Mouse (Mus musculus): Measurements from ENCODE around the gene Ntpcr. TPM values are rescaled to one million over a fixed set of nuclear protein-coding genes. Genes with fewer than 3 reads are reported as not detected.

Ntpcr gene
- polyA plus RNA-seq, 1 experiment from 2014 or later = 31.2 TPM

GRCm38 (mm10) chr8:125704434-125704833 lies 25.3 kb upstream of the Ntpcr start:
- 92% methylated on average over 6 of the region's 6 CpGs for WGBS
- Histone ChIP-seq H3K4me3 (replicated peaks) (no peak overlapping the region), H3K4me1 (replicated peaks) (no peaks in the 10 kb centered on the region), H3K27ac (no peak overlapping the region), H3K9me3 (no peaks in the 10 kb centered on the region), H3K9ac (no peak overlapping the region), H3K36me3 (no peaks in the 10 kb centered on the region), H3K27me3 (replicated peaks) (no peaks in the 10 kb centered on the region), H3K4me2 (replicated peaks) (no peak overlapping the region)
- ATAC-seq = no peak

DNA sequence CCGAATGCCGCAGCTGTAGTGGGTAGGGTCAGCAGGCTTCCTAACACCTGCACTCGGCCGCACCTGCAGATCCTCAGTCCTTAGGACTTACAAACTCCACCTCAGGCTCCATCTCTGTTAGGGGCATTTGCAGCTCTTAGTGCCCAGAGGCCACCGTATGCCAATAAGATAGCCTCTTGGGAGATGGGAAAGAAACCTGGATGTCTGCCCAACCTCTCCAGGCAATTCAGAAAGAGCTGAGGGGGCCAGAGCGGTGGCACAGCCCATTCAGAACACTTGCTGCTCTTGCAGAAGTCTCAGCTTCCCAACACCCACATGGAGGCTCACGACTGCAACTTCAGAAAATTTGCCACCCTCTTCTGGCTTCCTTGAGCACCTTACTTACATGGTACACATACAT lies 23.9 kb upstream of the Ntpcr start:
- H3K4me3 ChIP-seq (replicated peaks) = no peak overlapping the region
- H3K27me3 ChIP-seq (replicated peaks) = no peaks in the 10 kb centered on the region
- no peak overlapping the region for H3K9ac ChIP-seq
- 88% methylated on average over 7 of the region's 7 CpGs for WGBS
- no peaks in the 10 kb centered on the region for H3K9me3 ChIP-seq
- H3K36me3 ChIP-seq = no peaks in the 10 kb centered on the region
- ATAC-seq = no peak
- H3K4me2 ChIP-seq (replicated peaks) = no peak overlapping the region
- H3K4me1 ChIP-seq (replicated peaks) = no peaks in the 10 kb centered on the region
- H3K27ac ChIP-seq = no peak overlapping the region

DNA sequence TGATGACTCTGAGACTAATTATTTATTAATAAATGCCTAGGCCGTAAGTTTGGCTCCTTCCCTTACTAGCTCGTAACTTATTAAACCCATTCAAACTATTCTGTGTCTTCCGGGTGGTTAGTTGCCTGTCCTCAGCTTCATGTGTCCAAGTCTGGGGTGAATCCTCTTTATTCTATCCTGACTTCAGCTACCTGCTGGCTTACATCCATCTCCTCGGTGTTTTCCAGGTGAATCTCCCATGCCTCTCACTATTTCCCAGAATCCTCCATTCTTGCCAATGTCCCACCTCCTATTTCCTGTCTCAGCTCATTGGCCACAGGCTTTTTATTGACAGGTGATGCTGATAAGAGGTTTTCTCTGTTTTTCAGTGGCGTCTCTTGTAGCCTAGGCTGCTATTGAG lies 20.6 kb upstream of the Ntpcr start:
- Histone ChIP-seq H3K9ac (no peak overlapping the region), H3K27ac (no peak overlapping the region), H3K9me3 (no peaks in the 10 kb centered on the region), H3K4me1 (replicated peaks) (no peaks in the 10 kb centered on the region), H3K27me3 (replicated peaks) (no peaks in the 10 kb centered on the region), H3K36me3 (no peaks in the 10 kb centered on the region), H3K4me3 (replicated peaks) (no peak overlapping the region), H3K4me2 (replicated peaks) (no peak overlapping the region)
- 87% methylated on average over 5 of the region's 5 CpGs for WGBS
- ATAC-seq = no peak

DNA sequence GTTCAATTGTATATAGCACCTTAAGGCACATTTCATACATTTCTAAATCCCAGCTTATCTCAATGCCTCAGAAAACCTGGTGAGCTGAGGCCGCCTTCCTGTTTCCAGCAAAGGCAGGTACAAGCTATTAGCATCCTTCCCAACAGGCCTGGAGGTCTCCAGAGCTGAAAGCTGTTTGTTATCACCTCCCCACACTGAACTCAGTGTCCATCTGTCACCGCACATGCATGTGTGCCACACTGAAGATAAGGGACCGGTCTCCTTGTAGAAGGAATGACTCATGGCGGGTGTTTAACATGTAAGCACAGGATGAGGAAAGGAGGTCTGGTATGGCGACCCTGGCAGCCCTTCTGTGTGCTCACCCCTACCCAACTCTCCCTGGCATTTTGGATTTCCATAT lies 18.2 kb upstream of the Ntpcr start:
- H3K9ac ChIP-seq = no peak overlapping the region
- WGBS = 87% methylated on average over 5 of the region's 5 CpGs
- 0 out of 2 replicates have a peak, but pooled peaks cover 4% of the 10 kb centered on the region for H3K4me1 ChIP-seq (replicated peaks)
- no peak overlapping the region for H3K27ac ChIP-seq
- no peak for ATAC-seq
- H3K36me3 ChIP-seq = no peaks in the 10 kb centered on the region
- H3K4me2 ChIP-seq (replicated peaks) = no peak overlapping the region
- H3K9me3 ChIP-seq = no peaks in the 10 kb centered on the region
- no peaks in the 10 kb centered on the region for H3K27me3 ChIP-seq (replicated peaks)
- no peak overlapping the region for H3K4me3 ChIP-seq (replicated peaks)

DNA sequence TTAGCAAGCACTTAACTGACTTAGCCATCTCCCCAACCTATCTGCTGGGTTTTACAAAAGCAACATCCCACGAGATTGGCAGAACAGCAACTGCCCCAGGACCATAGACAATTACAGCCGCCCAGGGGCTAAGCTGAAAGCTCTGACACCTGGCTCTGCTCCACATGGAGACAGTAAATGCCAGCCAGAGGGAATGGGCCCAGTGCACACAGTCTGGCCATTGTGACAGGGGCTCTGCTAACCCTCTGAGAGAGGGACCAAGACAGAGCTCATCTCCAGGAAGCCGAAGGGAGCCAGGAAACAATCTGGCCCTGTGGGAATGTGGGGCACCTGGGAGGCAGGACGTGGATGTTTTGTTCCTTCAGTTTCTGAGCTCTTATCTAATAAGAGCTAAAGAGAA lies 13.6 kb upstream of the Ntpcr start:
- no peak overlapping the region for H3K4me3 ChIP-seq (replicated peaks)
- 0 out of 2 replicates have a peak, but pooled peaks cover 4% of the 10 kb centered on the region for H3K4me1 ChIP-seq (replicated peaks)
- no peak overlapping the region for H3K27ac ChIP-seq
- WGBS = 30% methylated on average over 4 of the region's 4 CpGs
- H3K27me3 ChIP-seq (replicated peaks) = no peaks in the 10 kb centered on the region
- no peaks in the 10 kb centered on the region for H3K9me3 ChIP-seq
- no peak for ATAC-seq
- H3K9ac ChIP-seq = no peak overlapping the region
- H3K4me2 ChIP-seq (replicated peaks) = no peak overlapping the region
- H3K36me3 ChIP-seq = no peaks in the 10 kb centered on the region

GRCm38 (mm10) chr8:125716613-125717012 lies 13.2 kb upstream of the Ntpcr start:
- Histone ChIP-seq H3K4me3 (replicated peaks) (no peak overlapping the region), H3K4me2 (replicated peaks) (no peak overlapping the region), H3K27me3 (replicated peaks) (no peaks in the 10 kb centered on the region), H3K9me3 (no peaks in the 10 kb centered on the region), H3K4me1 (replicated peaks) (0 out of 2 replicates have a peak, but pooled peaks cover 4% of the 10 kb centered on the region), H3K36me3 (no peaks in the 10 kb centered on the region), H3K9ac (no peak overlapping the region), H3K27ac (no peak overlapping the region)
- WGBS = 29% methylated on average over 7 of the region's 7 CpGs
- no peak for ATAC-seq

- Histone ChIP-seq H3K9me3 (no peaks in the 10 kb centered on the region), H3K4me1 (replicated peaks) (0 out of 2 replicates have a peak, but pooled peaks cover 4% of the 10 kb centered on the region), H3K4me2 (replicated peaks) (no peak overlapping the region), H3K9ac (no peak overlapping the region), H3K4me3 (replicated peaks) (no peak overlapping the region), H3K27ac (no peak overlapping the region), H3K36me3 (no peaks in the 10 kb centered on the region), H3K27me3 (replicated peaks) (no peaks in the 10 kb centered on the region)
- WGBS = 63% methylated on average over 4 of the region's 4 CpGs
- no peak for ATAC-seq
Measured at GRCm38 (mm10) chr8:125718914-125719313, 10.8 kb upstream of the Ntpcr start.

DNA sequence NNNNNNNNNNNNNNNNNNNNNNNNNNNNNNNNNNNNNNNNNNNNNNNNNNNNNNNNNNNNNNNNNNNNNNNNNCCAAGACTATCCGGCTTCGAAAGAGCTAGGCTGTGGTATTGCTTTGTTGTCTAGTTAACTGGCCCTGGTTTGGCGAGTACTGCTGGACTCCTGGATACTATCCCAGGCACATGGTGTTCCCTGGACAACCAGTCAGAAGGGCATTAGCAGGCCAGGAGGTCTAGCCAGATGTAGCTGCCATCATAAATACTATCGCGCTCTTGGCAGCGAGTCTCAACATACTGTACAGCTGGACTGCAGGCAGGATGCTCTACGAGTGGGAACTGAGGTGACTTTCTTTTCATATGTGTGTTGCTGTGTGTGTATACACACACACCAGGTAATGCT lies 7.1 kb upstream of the Ntpcr start:
- ATAC-seq = no peak
- Histone ChIP-seq H3K36me3 (no peaks in the 10 kb centered on the region), H3K9ac (no peak overlapping the region), H3K4me1 (replicated peaks) (0 out of 2 replicates have a peak, but pooled peaks cover 2% of the 10 kb centered on the region), H3K4me3 (replicated peaks) (no peak overlapping the region), H3K27ac (no peak overlapping the region), H3K9me3 (no peaks in the 10 kb centered on the region), H3K4me2 (replicated peaks) (no peak overlapping the region), H3K27me3 (replicated peaks) (no peaks in the 10 kb centered on the region)
- 81% methylated on average over 7 of the region's 7 CpGs for WGBS

DNA sequence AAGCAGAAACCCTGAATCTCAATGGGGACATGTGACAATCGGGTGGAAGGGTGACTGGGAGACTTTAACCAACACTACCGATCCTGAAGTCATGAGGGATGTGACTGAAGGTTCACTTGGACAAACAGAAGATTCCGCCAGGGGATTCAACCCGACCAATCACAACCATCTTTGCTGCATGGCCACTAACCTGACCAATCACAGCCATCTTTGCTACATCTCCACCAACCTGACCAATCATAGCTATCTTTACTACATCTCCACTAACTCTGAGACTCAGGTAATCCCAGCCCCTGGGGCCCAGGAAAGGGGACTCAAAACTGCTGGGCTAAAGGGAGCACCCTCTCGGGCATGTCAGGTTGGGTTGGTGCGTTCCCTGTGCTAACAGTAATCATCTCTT lies 6.3 kb upstream of the Ntpcr start:
- H3K4me2 ChIP-seq (replicated peaks) = no peak overlapping the region
- H3K9ac ChIP-seq = no peak overlapping the region
- H3K27me3 ChIP-seq (replicated peaks) = no peaks in the 10 kb centered on the region
- H3K4me1 ChIP-seq (replicated peaks) = 0 out of 2 replicates have a peak, but pooled peaks cover 2% of the 10 kb centered on the region
- no peaks in the 10 kb centered on the region for H3K9me3 ChIP-seq
- WGBS = 83% methylated on average over 6 of the region's 6 CpGs
- no peak overlapping the region for H3K27ac ChIP-seq
- ATAC-seq = no peak
- no peaks in the 10 kb centered on the region for H3K36me3 ChIP-seq
- H3K4me3 ChIP-seq (replicated peaks) = no peak overlapping the region

DNA sequence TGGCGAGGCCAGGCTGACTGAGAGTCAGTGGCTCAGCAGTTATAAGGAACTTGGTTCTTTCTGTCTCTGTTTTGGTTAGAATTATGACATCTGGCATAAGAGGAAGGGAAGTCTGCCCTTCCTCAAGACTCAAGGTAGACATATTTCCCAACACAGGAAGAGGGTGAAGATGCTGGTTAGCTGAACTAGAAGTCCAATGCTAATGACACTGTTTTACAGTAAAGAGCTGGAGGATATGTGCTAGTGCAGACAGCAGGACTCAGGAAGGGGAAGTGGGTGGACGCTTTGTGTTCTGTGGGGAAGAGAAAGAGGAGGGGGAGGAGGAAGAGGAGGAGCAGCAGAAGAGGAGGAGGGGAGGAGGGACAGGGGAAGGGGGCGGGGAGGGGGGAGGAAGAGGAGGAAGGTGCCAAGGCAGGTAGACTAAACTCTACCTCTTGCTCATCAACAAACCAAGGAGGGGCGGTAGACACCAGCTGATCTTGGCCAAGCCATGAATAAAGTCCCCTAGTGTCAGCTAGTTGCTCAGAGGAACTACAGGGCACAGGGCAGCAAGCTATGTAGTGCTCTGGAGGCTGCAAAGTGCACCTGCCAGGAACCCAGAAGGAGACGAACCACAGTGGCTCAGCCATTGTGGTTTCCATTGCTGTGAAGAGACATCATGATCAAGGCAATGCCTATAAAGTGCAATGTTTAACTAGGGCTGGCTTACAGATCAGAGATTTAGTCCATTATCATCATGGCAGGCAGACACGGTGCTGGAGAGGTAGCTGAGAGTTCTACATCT lies 4.5 kb upstream of the Ntpcr start:
- 0 out of 2 replicates have a peak, but pooled peaks cover 2% of the 10 kb centered on the region for H3K4me1 ChIP-seq (replicated peaks)
- no peak overlapping the region for H3K4me3 ChIP-seq (replicated peaks)
- ATAC-seq = no peak

GRCm38 (mm10) chr8:125726143-125726542 lies 3.6 kb upstream of the Ntpcr start:
- Histone ChIP-seq H3K27ac (no peak overlapping the region), H3K4me1 (replicated peaks) (0 out of 2 replicates have a peak, but pooled peaks cover 2% of the 10 kb centered on the region), H3K36me3 (no peaks in the 10 kb centered on the region), H3K4me2 (replicated peaks) (no peak overlapping the region), H3K9ac (no peak overlapping the region), H3K9me3 (no peaks in the 10 kb centered on the region), H3K27me3 (replicated peaks) (no peaks in the 10 kb centered on the region), H3K4me3 (replicated peaks) (no peak overlapping the region)
- no peak for ATAC-seq
- WGBS = 95% methylated on average over 4 of the region's 4 CpGs

More for the DNA sequence above, 4.5 kb upstream of the Ntpcr start:
- no peak overlapping the region for H3K4me2 ChIP-seq (replicated peaks)
- no peaks in the 10 kb centered on the region for H3K9me3 ChIP-seq
- H3K27me3 ChIP-seq (replicated peaks) = no peaks in the 10 kb centered on the region
- 0 out of 2 replicates have a peak overlapping the region, but pooled peaks have one; percentile 32 for H3K27ac ChIP-seq
- 72% methylated on average over 6 of the region's 6 CpGs for WGBS
- no peaks in the 10 kb centered on the region for H3K36me3 ChIP-seq
- H3K9ac ChIP-seq = no peak overlapping the region

DNA sequence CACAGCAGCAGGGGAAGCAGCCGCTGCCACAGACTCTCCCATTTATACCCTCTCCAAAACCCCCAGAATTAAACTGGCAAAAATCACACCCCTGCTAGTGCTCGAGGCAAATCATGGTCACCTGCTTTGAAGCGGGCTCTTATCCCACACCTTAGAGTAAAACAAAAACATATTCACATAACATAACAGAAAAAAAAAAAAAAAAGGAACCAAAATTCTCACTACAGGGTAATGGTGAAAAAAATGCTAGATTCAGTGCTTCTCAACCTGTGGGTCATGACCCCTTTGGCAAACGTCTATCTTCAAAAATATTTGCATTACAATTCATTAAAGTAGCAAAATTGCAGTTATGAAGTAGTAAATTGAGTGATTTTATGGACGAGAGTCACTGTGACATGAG lies 2.8 kb upstream of the Ntpcr start:
- Histone ChIP-seq H3K4me3 (replicated peaks) (no peak overlapping the region), H3K27me3 (replicated peaks) (no peaks in the 10 kb centered on the region), H3K9ac (no peak overlapping the region), H3K4me1 (replicated peaks) (0 out of 2 replicates have a peak, but pooled peaks cover 2% of the 10 kb centered on the region), H3K27ac (no peak overlapping the region), H3K4me2 (replicated peaks) (no peak overlapping the region), H3K9me3 (no peaks in the 10 kb centered on the region), H3K36me3 (no peaks in the 10 kb centered on the region)
- ATAC-seq = no peak
- WGBS = 73% methylated on average over 5 of the region's 5 CpGs

GRCm38 (mm10) chr8:125727797-125728196 lies 2.0 kb upstream of the Ntpcr start:
- no peak overlapping the region for H3K9ac ChIP-seq
- H3K27me3 ChIP-seq (replicated peaks) = no peaks in the 10 kb centered on the region
- H3K4me2 ChIP-seq (replicated peaks) = no peak overlapping the region
- no peaks in the 10 kb centered on the region for H3K9me3 ChIP-seq
- 47% methylated on average over 8 of the region's 8 CpGs for WGBS
- no peak overlapping the region for H3K4me3 ChIP-seq (replicated peaks)
- no peak overlapping the region for H3K27ac ChIP-seq
- 0 out of 2 replicates have a peak, but pooled peaks cover 2% of the 10 kb centered on the region for H3K4me1 ChIP-seq (replicated peaks)
- H3K36me3 ChIP-seq = no peaks in the 10 kb centered on the region
- ATAC-seq = no peak
